Mouse (Mus musculus) heart, postnatal 0 days (tissue): ENCODE results near the gene Cxcl10. TPM values are rescaled to one million over a fixed set of nuclear protein-coding genes. Genes with fewer than 3 reads are reported as not detected.
A peak's percentile ranks its signal among the peaks of the same experiment; 100 is the strongest.

Source experiments
- ATAC-seq: fragments of 200-750 bp; cut with Nextera tagmentation; 2 replicates; pipeline ENCODE4 v1.8.0; 2017; ENCODE audit warnings: low read depth, moderate number of reproducible peaks, moderate library complexity; ENCODE audit not compliant: insufficient read depth
- DNase-seq: peaks from one replicate; pipeline ENCODE4 v3.0.0-alpha.2; 2016; ENCODE audit warnings: low spot score
- H3K27ac ChIP-seq: fragments of 300-500 bp; sonication (generic); 2 replicates; pipeline ENCODE4 v1.5.1; 2014; ENCODE audit warnings: low read depth, mild to moderate bottlenecking
- H3K27me3 ChIP-seq: fragments of 300-500 bp; sonication (generic); 2 replicates; pipeline ENCODE4 v1.6.1; 2014; ENCODE audit warnings: low read length, mixed read lengths; ENCODE audit not compliant: control insufficient read depth, insufficient read depth
- H3K36me3 ChIP-seq: fragments of 300-500 bp; sonication (generic); replicated peaks from 2 replicates; pipeline ENCODE4 v1.6.1; 2014; ENCODE audit warnings: low read length, mixed read lengths; ENCODE audit not compliant: control insufficient read depth, insufficient read depth
- H3K4me1 ChIP-seq: fragments of 300-500 bp; sonication (generic); 2 replicates; pipeline ENCODE4 v1.6.1; 2014; ENCODE audit warnings: antibody characterized with exemption; ENCODE audit not compliant: control insufficient read depth, insufficient read depth
- H3K4me2 ChIP-seq: fragments of 300-500 bp; sonication (generic); 2 replicates; pipeline ENCODE4 v1.6.1; 2014; ENCODE audit warnings: low read depth, mild to moderate bottlenecking, low read length, moderate library complexity
- H3K4me3 ChIP-seq: fragments of 300-500 bp; sonication (generic); 2 replicates; pipeline ENCODE4 v1.5.1; 2014; ENCODE audit warnings: low read depth, low read length
- H3K9ac ChIP-seq: fragments of 300-500 bp; sonication (generic); replicated peaks from 2 replicates; pipeline ENCODE4 v1.6.1; 2014; ENCODE audit warnings: low read depth, low read length, mixed read lengths
- H3K9me3 ChIP-seq: fragments of 300-500 bp; sonication (generic); replicated peaks from 2 replicates; pipeline ENCODE4 v1.6.1; 2016; ENCODE audit warnings: low read length; ENCODE audit not compliant: control insufficient read depth
- CTCF ChIP-seq: IDR thresholded peaks from 2 replicates; pipeline ENCODE4 v1.5.1; 2016; ENCODE audit warnings: antibody characterized with exemption, control low read depth, low read depth
- EP300 ChIP-seq: IDR thresholded peaks from 2 replicates; pipeline ENCODE4 v1.6.1; 2016; ENCODE audit warnings: antibody characterized with exemption, low read depth
- WGBS: fragments of 180-500 bp; shearing (Covaris S2); extraction: QIAGEN DNeasy Blood & Tissue Kit; methylation state at CpG from one replicate; pipeline ENCODE4 v1.1.7; 2014; 5-methylcytosine and 5-hydroxymethylcytosine counted together
- polyA plus RNA-seq: library from polyadenylated mRNA; unstranded; fragments of >200 nt; fragmentation: Nextera tagmentation; extraction: Ambion mirVana; gene quantifications from 2 replicates; pipeline ENCODE4 v1.2.1, GENCODE M21; 2015
- total RNA-seq: library from RNA; depleted of rRNA; stranded (reverse); fragments of >200 nt; gene quantifications from 2 replicates; pipeline ENCODE4 v1.2.3, GENCODE M21; 2014; ENCODE audit warnings: low replicate concordance; rRNA removed

The Cxcl10 gene
- total and polyA plus RNA-seq, 2 experiments from 2014 or later: 0.56 to 9.7 TPM

DNA sequence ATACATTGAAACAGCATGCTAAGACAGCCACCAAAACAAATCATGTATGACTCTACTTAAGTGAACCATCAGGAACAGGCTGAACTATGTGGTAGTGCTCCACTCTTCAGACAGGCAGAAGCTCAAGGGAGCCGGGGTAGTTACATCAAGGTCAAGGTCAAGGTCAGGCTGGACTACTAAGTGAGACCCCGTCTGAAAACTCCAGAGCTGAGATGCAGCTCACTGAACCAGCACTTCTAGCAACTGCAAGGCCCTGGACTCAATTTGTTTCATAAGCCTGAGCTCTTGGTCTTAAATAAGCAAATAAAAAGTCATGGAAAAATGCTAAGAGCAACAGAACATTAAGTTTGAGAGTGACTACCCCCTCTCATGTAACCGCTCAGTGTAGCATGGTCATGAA is 44.4 kb downstream of the Cxcl10 start:
- 64% methylated on average over 3 of the region's 3 CpGs for WGBS
- H3K9ac ChIP-seq: no peak overlapping the region
- TF ChIP-seq CTCF (no peak), EP300 (no peak)
- H3K4me1 ChIP-seq: peaks cover 19% of the 10 kb centered on the region; the same call in 1 of the 2 replicates
- no peak overlapping the region for H3K4me3 ChIP-seq
- DNase-seq: no peak
- H3K9me3 ChIP-seq: no peaks in the 10 kb centered on the region
- H3K27ac ChIP-seq: no peak overlapping the region
- ATAC-seq: no peak
- no peaks in the 10 kb centered on the region for H3K27me3 ChIP-seq
- no peak overlapping the region for H3K4me2 ChIP-seq
- peaks cover 63% of the 10 kb centered on the region for H3K36me3 ChIP-seq

DNA sequence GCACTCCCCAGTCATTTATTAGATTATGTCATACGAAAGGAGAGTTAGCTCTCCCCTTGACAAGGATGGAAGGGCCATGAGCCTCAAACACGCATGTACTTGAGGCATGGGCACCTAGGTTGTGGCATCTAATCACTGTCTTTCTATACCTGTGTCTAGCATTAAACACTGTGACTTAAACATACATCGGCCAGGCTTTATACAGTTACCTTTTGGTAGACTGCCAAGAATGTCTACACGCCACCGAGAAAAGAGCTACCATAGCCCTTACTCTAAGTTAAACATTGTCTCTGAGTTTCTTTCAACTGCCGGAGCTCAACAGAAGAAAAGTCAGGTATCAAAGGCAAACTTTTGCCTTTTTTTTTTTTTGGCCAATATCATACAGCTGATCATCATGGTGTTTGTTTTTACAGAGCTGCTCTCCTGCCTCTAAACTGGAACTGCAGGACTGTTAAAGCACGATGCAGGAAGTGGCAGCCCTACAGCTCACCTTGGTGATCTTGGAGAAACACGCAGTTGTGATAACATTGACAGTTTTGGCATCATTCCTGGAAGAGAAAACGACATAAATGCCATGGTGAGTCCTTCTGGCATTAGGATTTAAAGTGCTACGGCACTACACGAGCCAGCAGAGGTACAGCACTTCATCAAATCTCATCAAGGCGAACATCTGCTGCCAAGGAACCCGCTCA is 46.4 kb downstream of the Cxcl10 start:
- peak; percentile 51 for DNase-seq
- Histone ChIP-seq H3K27me3 (no peaks in the 10 kb centered on the region), H3K4me2 (no peak overlapping the region), H3K9ac (no peak overlapping the region), H3K4me1 (0 out of 2 replicates have a peak, but pooled peaks cover 10% of the 10 kb centered on the region), H3K4me3 (no peak overlapping the region), H3K36me3 (peaks cover 75% of the 10 kb centered on the region), H3K27ac (no peak overlapping the region), H3K9me3 (no peaks in the 10 kb centered on the region)
- ATAC-seq: peak; percentile 33; the same call in 1 of the 2 replicates
- WGBS: 46% methylated on average over 13 of the region's 13 CpGs
- TF ChIP-seq CTCF (no peak), EP300 (no peak)

Other genes with a start within 250 kb of the Cxcl10 start
- 10.8 and 12.1 TPM in 2 replicates for gene Uso1, start 211.0 kb downstream of the Cxcl10 start, total RNA-seq
- gene Uso1, start 211.0 kb downstream of the Cxcl10 start, polyA plus RNA-seq: 24.9 and 25.5 TPM in 2 replicates
- gene U90926, start 133.5 kb downstream of the Cxcl10 start, total RNA-seq: not detected in 2 replicates
- gene U90926, start 133.5 kb downstream of the Cxcl10 start, polyA plus RNA-seq: not detected in 2 replicates
- gene Ppef2, start 92.6 kb downstream of the Cxcl10 start, total RNA-seq: 0.31 TPM in 1 of 2 replicates, not detected in the other
- gene Ppef2, start 92.6 kb downstream of the Cxcl10 start, polyA plus RNA-seq: 0.07 TPM in 1 of 2 replicates, not detected in the other
- 5.7 and 9.7 TPM in 2 replicates for gene Naaa, start 70.7 kb downstream of the Cxcl10 start, total RNA-seq
- gene Naaa, start 70.7 kb downstream of the Cxcl10 start, polyA plus RNA-seq: 6.4 and 7.5 TPM in 2 replicates
- gene Sdad1, start 38.4 kb downstream of the Cxcl10 start, total RNA-seq: 34.0 and 37.0 TPM in 2 replicates
- gene Sdad1, start 38.4 kb downstream of the Cxcl10 start, polyA plus RNA-seq: 13.7 and 13.8 TPM in 2 replicates
- not detected in 2 replicates for gene Cxcl9, start 20.8 kb downstream of the Cxcl10 start, total RNA-seq
- 0.07 and 0.12 TPM in 2 replicates for gene Cxcl9, start 20.8 kb downstream of the Cxcl10 start, polyA plus RNA-seq
- gene Art3, start 17.1 kb downstream of the Cxcl10 start, total RNA-seq: 186 and 226 TPM in 2 replicates
- 294 and 306 TPM in 2 replicates for gene Art3, start 17.1 kb downstream of the Cxcl10 start, polyA plus RNA-seq
- 14.2 and 35.0 TPM in 2 replicates for gene Nup54, start 86.3 kb upstream of the Cxcl10 start, total RNA-seq
- gene Nup54, start 86.3 kb upstream of the Cxcl10 start, polyA plus RNA-seq: 21.1 and 22.0 TPM in 2 replicates
- 121 and 148 TPM in 2 replicates for gene Scarb2, start 157.9 kb upstream of the Cxcl10 start, total RNA-seq
- 26.0 and 28.9 TPM in 2 replicates for gene Scarb2, start 157.9 kb upstream of the Cxcl10 start, polyA plus RNA-seq
- gene Fam47e, start 206.2 kb upstream of the Cxcl10 start, total RNA-seq: not detected in 2 replicates
- gene Fam47e, start 206.2 kb upstream of the Cxcl10 start, polyA plus RNA-seq: 0.51 TPM in 1 of 2 replicates, not detected in the other